Mouse (Mus musculus): Measurements from ENCODE around the gene Dusp22.

Dusp22 gene

DNA sequence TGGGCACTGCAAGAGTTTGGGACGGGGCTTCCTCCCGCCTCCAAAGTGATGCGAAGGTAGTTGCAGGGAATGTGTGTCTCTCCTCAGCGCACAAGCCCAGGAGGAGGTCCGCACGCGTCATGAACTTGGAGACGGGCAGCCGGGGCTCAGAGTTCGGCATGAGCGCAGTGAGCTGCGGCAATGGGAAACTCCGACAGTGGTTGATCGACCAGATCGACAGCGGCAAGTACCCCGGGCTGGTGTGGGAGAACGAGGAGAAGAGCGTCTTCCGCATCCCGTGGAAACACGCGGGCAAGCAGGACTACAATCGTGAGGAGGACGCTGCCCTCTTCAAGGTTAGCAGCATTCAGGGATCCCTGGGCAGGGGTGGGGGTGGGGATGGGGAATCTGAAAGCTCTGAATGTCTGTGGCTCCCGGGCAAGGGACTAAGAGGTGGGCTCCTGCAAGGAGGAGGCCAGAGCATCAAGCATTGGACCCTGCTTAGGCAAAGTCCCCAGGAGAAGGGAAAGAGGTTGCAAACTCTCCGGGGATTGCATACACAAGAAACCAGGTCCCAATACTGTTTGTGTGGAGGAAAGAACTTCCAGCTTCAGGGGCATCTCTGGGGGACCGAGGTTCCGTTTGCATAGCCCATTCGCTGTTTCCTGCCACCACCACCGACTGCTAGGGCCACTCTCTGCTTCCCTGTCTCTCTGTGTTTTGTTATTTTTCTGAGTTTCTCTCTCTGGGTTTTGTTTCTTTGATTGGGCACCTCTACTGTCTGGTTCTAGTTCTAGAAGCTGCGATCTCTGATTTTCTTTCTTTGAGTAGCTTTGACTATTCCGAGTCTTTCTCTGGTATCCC lies 90.9 kb downstream of the Dusp22 start:
- DNase-seq (ENCODE audit: low spot score in 2 of 2), result no peak

DNA sequence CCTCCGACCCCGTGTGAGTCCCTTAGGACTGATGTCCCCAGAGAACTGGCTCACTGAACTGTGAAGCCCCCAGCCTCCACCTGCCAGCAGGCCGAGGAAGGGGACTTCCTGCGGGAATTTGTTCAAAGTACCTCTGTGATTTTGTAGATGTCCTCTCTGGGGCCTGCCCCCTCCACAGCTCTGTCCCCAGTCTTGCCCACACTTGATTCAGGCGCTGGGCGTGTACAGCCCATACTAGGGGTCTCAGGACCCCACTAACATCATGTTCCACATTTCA lies 91.4 kb downstream of the Dusp22 start:
- no peak for DNase-seq (ENCODE audit: low spot score in 2 of 2)

DNA sequence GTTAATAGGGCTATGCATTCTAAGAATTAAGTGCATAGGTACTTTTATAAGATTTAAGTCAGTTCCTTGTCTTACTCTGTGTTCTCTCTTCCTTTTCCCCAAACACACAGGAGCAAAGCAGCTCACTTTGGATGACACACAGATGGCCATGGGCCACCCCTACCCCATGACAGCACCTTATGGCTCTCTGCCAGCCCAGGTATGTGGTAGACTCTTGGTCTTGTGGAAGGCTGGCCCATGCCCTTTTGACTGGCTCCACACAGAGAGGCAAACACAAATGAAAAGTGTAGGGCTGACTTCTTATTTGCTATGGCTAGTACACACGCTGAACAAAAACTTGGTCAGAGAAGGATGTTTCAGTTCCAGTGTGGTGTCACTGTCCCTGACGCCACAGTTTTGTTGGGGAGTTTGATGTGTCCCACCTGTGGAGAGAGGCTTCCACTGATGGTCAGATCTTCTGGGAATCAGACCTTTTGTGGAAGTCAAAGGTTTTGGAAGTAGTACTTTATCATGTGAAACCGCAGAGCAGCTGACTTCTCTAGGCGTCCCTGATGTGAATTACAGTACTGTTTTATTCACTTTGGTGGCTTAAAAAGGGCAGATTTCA lies 92.9 kb downstream of the Dusp22 start:
- no peak for DNase-seq (ENCODE audit: low spot score in 2 of 2)

DNA sequence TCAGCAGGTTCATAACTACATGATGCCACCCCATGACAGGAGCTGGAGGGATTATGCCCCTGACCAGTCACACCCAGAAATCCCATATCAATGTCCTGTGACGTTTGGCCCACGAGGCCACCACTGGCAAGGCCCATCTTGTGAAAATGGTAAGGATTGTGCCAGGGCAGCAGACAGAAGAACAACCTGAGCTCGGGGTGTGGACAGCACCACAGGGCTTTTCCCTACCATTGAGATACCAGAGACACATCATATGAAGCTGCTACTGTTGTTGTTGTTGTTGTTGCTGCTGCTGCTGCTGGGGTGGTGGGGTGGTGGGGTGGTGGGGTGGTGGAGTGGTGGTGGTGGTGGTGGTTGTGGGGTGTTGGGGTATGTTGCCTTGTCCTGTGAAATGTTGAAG lies 93.6 kb downstream of the Dusp22 start:
- no peak for DNase-seq (ENCODE audit: low spot score in 2 of 2)

DNA sequence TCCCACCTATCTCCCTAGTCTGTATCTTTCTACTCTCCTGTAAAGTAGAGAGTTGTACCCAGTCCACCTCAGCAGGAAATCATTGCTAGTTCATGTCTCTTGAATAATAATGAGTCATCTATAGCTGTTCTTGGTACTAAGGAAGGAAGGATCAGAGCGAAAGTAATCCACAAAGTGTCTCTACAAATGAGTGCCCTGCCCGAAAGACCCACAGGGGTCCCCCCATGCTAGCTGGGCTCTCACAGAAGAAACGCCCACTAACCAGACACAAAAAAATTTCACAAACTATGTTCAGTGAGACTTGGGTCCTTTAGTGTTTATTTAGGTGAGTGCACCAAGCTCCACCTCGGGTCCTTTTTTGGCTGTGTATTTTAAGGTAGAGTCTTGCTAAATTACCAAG lies 94.3 kb downstream of the Dusp22 start:
- no peak for DNase-seq (ENCODE audit: low spot score in 2 of 2)

- DNase-seq (ENCODE audit: low spot score in 2 of 2), result no peak
Observed at GRCm38 (mm10) chr13:30754825-30755476, 95.2 kb downstream of the Dusp22 start.

GRCm38 (mm10) chr13:30755577-30755976 lies 95.8 kb downstream of the Dusp22 start:
- DNase-seq (ENCODE audit: low spot score in 2 of 2), result no peak

DNA sequence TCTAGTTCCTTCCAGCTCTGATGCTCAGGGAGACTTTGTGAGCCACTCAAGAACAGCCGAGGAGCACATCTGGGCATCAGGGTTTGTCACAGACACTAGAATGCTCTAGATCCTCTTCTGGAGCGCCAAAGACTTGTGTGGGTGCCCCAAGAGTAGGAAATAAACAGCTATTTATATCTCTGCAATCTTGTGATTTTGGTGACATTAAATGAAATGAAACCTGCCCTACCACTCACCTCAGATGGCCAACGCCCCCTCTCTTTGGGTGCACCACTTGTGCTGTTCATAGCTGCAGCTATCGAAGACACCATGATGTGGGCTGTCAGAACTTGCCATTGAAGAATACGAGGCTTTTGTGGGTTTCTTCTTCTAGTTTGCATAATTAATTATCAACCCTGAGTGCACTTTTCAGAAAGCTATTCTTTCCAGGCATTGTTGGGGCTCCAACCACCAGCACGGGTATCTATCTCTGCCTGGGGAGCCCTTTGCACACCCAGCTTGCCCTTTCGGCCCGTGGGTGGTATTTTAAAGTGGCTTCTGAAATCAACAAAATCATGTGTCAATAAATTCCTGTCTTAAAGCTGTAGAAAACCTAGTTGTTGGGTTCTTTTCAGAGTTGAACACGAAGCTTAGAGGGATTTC lies 96.3 kb downstream of the Dusp22 start:
- DNase-seq (ENCODE audit: low spot score in 2 of 2), result no peak

DNA sequence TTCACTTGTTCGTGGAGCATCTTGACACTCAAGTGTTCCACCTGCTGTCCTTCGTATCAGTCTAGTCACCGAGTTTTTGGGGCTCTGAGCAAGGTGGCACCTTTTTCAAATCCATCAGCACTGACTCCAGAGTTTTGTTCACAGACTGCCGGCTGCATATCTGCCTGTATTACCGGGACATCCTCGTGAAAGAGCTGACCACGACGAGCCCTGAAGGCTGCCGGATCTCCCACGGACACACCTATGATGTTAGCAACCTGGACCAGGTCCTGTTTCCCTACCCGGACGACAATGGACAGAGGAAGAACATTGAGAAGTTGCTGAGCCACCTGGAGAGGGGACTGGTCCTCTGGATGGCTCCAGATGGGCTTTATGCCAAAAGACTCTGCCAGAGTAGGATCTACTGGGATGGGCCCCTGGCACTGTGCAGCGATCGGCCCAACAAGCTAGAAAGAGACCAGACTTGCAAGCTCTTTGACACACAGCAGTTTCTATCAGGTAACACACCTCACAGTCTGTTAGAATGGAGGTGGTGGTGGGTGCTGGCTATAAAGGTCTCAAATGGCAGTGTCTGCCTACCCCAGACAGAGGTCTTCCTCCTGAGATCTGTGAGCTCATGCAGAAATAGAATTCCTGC lies 97.6 kb downstream of the Dusp22 start:
- DNase-seq (ENCODE audit: low spot score in 2 of 2), result no peak

DNA sequence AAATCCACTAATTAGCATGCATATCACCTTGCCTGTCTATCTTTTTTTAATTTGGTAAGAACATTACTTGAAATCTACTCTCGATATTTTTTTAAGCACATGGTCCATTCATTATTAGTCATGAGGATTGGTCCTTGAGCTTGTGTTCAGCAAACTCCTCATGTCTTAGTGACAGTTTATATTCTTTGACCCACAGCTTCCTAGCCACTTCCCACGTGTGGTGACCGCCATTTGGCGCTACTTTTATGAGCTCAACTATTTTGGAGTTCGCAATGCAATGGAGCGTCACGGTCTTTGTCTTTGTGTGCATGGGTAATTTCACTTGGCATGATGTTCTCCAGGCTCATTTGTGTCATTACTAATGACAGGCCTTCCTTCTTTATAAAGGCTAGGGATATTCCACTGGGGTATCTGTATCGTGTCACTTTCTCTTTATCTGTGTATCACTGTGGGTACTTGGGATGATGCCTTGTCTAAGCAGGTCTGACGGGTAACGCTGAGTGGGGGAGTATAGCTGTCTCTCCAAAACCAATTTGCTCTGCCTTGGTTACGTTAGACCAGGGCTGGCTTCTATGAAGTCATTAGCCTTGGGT lies 99.1 kb downstream of the Dusp22 start:
- no peak for DNase-seq (ENCODE audit: low spot score in 2 of 2)

DNA sequence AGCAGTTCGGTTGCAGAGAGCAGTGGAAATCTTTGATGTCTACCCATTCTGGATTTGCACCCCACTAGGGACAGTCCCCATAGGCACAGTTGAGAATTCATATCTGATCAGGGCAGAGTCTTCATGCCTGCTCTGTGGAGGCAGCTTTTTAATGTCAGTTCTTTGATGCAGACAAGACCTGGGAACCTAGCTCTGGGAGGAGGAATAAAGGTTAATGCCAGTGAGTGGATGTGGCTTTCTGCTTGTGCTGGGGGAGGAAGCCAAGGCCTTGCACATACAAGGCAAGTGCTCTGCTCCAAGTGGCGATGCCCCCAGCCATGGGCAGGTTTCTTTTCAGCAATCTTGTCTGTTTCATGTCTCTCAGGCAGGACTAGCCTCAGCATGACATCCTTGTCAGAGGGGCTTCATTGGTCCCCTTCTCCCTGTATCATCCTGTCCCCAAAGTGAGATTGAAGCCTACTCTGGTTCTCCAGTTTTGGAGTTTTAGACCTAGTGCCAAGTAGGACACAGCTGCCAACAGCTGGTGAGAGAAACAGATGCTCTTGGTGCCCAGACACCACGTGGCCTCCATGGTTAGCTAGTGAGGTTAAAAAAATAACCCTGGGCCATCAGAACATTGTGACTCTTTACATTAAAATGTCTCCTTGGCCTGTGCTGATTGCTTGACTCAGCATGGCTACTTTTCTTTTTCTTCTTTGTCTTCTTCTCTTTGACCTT lies 100.7 kb downstream of the Dusp22 start:
- DNase-seq (ENCODE audit: low spot score in 2 of 2), result no peak

All from urinary bladder, adult 18-20 months (tissue).